Mouse (Mus musculus): Measurements from ENCODE around the gene Mrpl37. TPM values are rescaled to one million over a fixed set of nuclear protein-coding genes. Genes with fewer than 3 reads are reported as not detected.

The Mrpl37 gene
- polyA plus RNA-seq, 1 experiment from 2014 or later: 83.2 TPM

GRCm38 (mm10) chr4:107094484-107095187 lies 28.0 kb upstream of the Mrpl37 start:
- Histone ChIP-seq H3K4me1 (peaks cover 41% of the 10 kb centered on the region), H3K9ac (no peak overlapping the region), H3K27me3 (no peaks in the 10 kb centered on the region), H3K9me3 (no peaks in the 10 kb centered on the region), H3K4me2 (no peak overlapping the region), H3K4me3 (replicated peaks) (no peak overlapping the region), H3K27ac (no peak overlapping the region), H3K36me3 (replicated peaks) (no peaks in the 10 kb centered on the region)
- 80% methylated on average over 15 of the region's 16 CpGs for WGBS
- no peak for ATAC-seq (ENCODE audit: low FRiP score)

DNA sequence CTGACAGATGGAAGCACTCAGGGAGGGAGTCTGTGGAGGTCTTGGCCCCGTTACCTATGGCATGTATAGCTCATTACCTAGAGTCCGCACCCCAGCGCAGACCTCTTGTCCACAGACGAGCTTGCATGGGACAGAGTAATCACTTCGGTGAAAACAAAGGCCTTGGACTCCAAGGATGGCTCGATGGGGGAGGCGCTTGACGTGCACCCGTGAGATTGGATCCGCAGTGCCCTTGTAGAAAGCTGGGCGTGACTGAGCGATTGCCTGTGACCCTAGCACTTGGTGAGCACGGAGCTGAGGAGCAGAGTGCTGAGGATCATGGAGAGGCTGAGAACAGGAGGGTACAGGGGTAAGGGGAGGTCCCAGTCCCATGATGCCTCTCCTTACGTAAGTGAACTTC lies 25.0 kb upstream of the Mrpl37 start:
- no peak overlapping the region for H3K9ac ChIP-seq
- H3K9me3 ChIP-seq: no peaks in the 10 kb centered on the region
- H3K4me1 ChIP-seq: peaks cover 24% of the 10 kb centered on the region
- WGBS: 85% methylated on average over 14 of the region's 14 CpGs
- no peak overlapping the region for H3K4me2 ChIP-seq
- no peak overlapping the region for H3K4me3 ChIP-seq (replicated peaks)
- no peaks in the 10 kb centered on the region for H3K27me3 ChIP-seq
- ATAC-seq (ENCODE audit: low FRiP score): no peak
- no peak overlapping the region for H3K27ac ChIP-seq
- no peaks in the 10 kb centered on the region for H3K36me3 ChIP-seq (replicated peaks)

- Histone ChIP-seq H3K4me2 (peak overlapping the region; percentile 29), H3K9me3 (no peaks in the 10 kb centered on the region), H3K4me3 (replicated peaks) (no peak overlapping the region), H3K27ac (peak overlapping the region; percentile 85), H3K36me3 (replicated peaks) (no peaks in the 10 kb centered on the region), H3K4me1 (peaks cover 20% of the 10 kb centered on the region), H3K27me3 (no peaks in the 10 kb centered on the region), H3K9ac (no peak overlapping the region)
- peak; percentile 88 for ATAC-seq (ENCODE audit: low FRiP score)
- 5% methylated on average over 6 of the region's 6 CpGs for WGBS
Observed at GRCm38 (mm10) chr4:107084858-107085257, 18.2 kb upstream of the Mrpl37 start.

GRCm38 (mm10) chr4:107084343-107084742 lies 17.7 kb upstream of the Mrpl37 start:
- 23% methylated on average over 1 of the region's 1 CpGs for WGBS
- Histone ChIP-seq H3K9ac (no peak overlapping the region), H3K4me3 (replicated peaks) (no peak overlapping the region), H3K4me2 (peak overlapping the region; percentile 29), H3K9me3 (no peaks in the 10 kb centered on the region), H3K4me1 (peaks cover 23% of the 10 kb centered on the region), H3K27me3 (no peaks in the 10 kb centered on the region), H3K36me3 (replicated peaks) (no peaks in the 10 kb centered on the region), H3K27ac (peak overlapping the region; percentile 85)
- ATAC-seq (ENCODE audit: low FRiP score): peak; percentile 22; the same call in 1 of the 2 replicates

DNA sequence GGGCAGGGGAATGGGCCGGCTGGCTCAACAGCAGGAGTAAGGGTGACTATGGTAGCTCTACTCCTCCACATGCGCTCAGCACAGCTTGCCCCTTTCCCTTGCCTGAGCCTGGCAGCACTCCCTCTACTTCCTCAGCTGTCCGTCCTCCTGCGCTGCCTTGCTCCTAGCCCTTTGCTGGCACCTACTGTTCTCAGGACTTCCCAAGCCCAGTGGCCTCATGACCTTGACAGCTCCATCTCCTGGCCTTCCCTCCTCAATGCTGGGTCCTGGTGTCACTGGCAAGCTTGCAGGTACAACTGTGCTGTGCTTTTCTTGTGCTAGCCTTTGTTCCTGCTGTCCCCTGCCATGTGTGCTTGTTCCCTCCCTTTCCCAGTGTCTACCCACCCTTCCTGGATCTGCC lies 16.5 kb upstream of the Mrpl37 start:
- Histone ChIP-seq H3K36me3 (replicated peaks) (no peaks in the 10 kb centered on the region), H3K4me3 (replicated peaks) (no peak overlapping the region), H3K27ac (no peak overlapping the region; the same call in 1 of the 2 replicates), H3K9ac (no peak overlapping the region), H3K4me1 (peaks cover 27% of the 10 kb centered on the region), H3K4me2 (no peak overlapping the region), H3K27me3 (no peaks in the 10 kb centered on the region), H3K9me3 (no peaks in the 10 kb centered on the region)
- ATAC-seq (ENCODE audit: low FRiP score): no peak
- WGBS: 94% methylated on average over 4 of the region's 4 CpGs

GRCm38 (mm10) chr4:107082185-107082584 lies 15.5 kb upstream of the Mrpl37 start:
- Histone ChIP-seq H3K36me3 (replicated peaks) (no peaks in the 10 kb centered on the region), H3K4me2 (no peak overlapping the region), H3K27ac (no peak overlapping the region), H3K4me3 (replicated peaks) (no peak overlapping the region), H3K9ac (no peak overlapping the region), H3K4me1 (peaks cover 27% of the 10 kb centered on the region), H3K9me3 (no peaks in the 10 kb centered on the region), H3K27me3 (no peaks in the 10 kb centered on the region)
- no peak for ATAC-seq (ENCODE audit: low FRiP score)
- 88% methylated on average over 3 of the region's 3 CpGs for WGBS

DNA sequence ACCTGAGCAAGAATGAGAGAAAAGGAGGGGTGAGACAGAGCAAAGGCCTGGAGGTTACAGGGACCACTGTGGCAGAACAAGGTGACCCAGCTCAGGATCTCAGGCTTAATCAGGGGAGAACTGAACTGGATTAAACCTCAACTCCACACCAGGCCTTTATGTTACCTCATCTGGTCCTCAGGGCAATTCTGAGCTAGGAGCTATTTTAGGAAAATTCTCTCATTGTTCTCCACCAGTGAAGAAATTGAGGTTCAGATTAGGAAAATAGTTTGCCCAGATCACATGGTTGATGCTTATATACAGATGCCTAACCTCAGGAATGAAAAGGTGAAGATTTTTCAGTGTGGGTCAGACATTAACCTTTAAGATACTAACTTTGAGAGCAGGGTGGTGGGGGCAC lies 13.0 kb upstream of the Mrpl37 start:
- Histone ChIP-seq H3K4me3 (replicated peaks) (no peak overlapping the region), H3K9me3 (no peaks in the 10 kb centered on the region), H3K9ac (no peak overlapping the region), H3K4me1 (peaks cover 19% of the 10 kb centered on the region), H3K4me2 (no peak overlapping the region), H3K27ac (no peak overlapping the region), H3K36me3 (replicated peaks) (no peaks in the 10 kb centered on the region), H3K27me3 (no peaks in the 10 kb centered on the region)
- no peak for ATAC-seq (ENCODE audit: low FRiP score)

DNA sequence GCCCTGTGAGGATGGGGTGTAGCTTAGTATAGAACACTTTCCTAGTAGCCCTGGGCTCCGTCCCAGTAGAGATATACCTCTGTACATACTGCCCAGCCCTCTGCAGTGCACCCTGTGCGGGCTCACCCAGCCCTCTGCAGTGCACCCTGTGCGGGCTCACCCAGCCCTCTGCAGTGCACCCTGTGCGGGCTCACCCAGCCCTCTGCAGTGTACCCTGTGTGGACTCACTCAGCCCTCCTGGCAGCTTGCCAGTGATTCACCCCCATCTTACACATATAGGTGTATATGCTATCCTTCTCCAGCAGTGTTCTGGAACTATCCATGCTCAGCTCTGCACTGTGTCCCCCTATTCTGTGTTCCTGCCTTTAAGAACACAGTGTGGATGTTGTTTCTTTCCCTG lies 12.2 kb upstream of the Mrpl37 start:
- Histone ChIP-seq H3K9me3 (no peaks in the 10 kb centered on the region), H3K4me2 (no peak overlapping the region), H3K27me3 (no peaks in the 10 kb centered on the region), H3K27ac (no peak overlapping the region), H3K9ac (no peak overlapping the region), H3K36me3 (replicated peaks) (no peaks in the 10 kb centered on the region), H3K4me3 (replicated peaks) (no peak overlapping the region), H3K4me1 (peaks cover 10% of the 10 kb centered on the region)
- 94% methylated on average over 4 of the region's 4 CpGs for whole genome bisulfite sequencing
- ATAC-seq (ENCODE audit: low FRiP score): no peak

DNA sequence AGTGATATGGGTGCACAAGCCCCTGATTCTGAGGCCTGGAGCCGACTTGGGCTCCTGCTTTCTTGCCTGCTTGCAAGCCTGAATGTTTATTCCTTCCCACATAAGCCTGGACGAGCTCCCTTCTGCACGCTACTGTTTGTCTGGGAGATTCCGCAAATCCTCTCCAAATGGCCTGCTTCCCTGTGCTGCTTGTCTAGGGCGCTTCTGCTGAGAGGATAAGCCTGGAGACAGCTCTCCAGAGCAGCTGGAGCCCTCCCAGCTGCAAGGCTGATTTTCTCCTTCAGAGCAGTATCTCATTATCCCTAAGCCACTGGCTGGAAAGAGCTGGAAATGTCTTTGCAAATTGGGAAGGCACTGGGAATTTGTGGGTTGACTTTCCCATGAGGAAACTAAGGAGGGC lies 8.8 kb upstream of the Mrpl37 start:
- no peaks in the 10 kb centered on the region for H3K9me3 ChIP-seq
- H3K9ac ChIP-seq: no peak overlapping the region
- no peaks in the 10 kb centered on the region for H3K27me3 ChIP-seq
- no peak overlapping the region for H3K27ac ChIP-seq
- H3K36me3 ChIP-seq (replicated peaks): no peaks in the 10 kb centered on the region
- ATAC-seq (ENCODE audit: low FRiP score): no peak
- WGBS: 48% methylated on average over 5 of the region's 5 CpGs
- peaks cover 7% of the 10 kb centered on the region; the same call in 1 of the 2 replicates for H3K4me1 ChIP-seq
- H3K4me2 ChIP-seq: no peak overlapping the region
- no peak overlapping the region for H3K4me3 ChIP-seq (replicated peaks)

DNA sequence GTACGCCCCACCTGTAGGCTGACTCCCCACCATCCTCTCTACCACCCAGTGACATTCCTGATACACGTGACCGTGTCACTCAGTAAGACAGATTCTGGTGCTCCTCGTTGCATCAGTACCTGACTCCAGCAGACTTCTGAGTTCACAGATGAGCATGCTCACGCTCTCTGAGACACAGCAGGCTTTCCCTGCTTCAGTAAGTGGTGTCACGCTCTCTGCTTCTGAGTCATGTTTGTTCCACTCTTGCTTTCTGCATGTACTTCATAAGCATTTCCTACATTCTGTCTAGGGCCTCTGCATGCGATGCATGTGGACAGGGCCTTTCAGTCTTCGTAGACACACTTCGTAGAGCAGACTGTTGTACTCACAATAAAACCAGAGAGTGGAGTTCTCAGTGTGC lies 5.7 kb upstream of the Mrpl37 start:
- H3K4me3 ChIP-seq (replicated peaks): no peak overlapping the region
- no peak overlapping the region for H3K4me2 ChIP-seq
- H3K27ac ChIP-seq: no peak overlapping the region
- H3K9ac ChIP-seq: no peak overlapping the region
- no peaks in the 10 kb centered on the region for H3K9me3 ChIP-seq
- H3K4me1 ChIP-seq: peaks cover 6% of the 10 kb centered on the region
- H3K36me3 ChIP-seq (replicated peaks): no peaks in the 10 kb centered on the region
- ATAC-seq (ENCODE audit: low FRiP score): no peak
- 0 out of 2 replicates have a peak, but pooled peaks cover 4% of the 10 kb centered on the region for H3K27me3 ChIP-seq
- WGBS: 86% methylated on average over 9 of the region's 9 CpGs

GRCm38 (mm10) chr4:107067151-107067840 lies 628 bp upstream of the Mrpl37 start:
- Histone ChIP-seq H3K27ac (no peak overlapping the region), H3K36me3 (replicated peaks) (peaks cover 20% of the 10 kb centered on the region), H3K4me3 (replicated peaks) (peak overlapping the region; percentile 91), H3K9ac (peak overlapping the region; percentile 62), H3K27me3 (0 out of 2 replicates have a peak, but pooled peaks cover 4% of the 10 kb centered on the region), H3K9me3 (no peaks in the 10 kb centered on the region), H3K4me1 (peaks cover 18% of the 10 kb centered on the region), H3K4me2 (peak overlapping the region; percentile 93)
- 3% methylated on average over 33 of the region's 33 CpGs for WGBS
- 0 out of 2 replicates have a peak, but pooled peaks have one; percentile 52 for ATAC-seq (ENCODE audit: low FRiP score)

- Histone ChIP-seq H3K9me3 (no peaks in the 10 kb centered on the region), H3K36me3 (replicated peaks) (peaks cover 45% of the 10 kb centered on the region), H3K27ac (no peak overlapping the region), H3K27me3 (0 out of 2 replicates have a peak, but pooled peaks cover 4% of the 10 kb centered on the region), H3K9ac (no peak overlapping the region), H3K4me1 (peaks cover 18% of the 10 kb centered on the region), H3K4me2 (no peak overlapping the region), H3K4me3 (replicated peaks) (no peak overlapping the region)
- 91% methylated on average over 5 of the region's 5 CpGs for WGBS
- no peak for ATAC-seq (ENCODE audit: low FRiP score)
Observed at GRCm38 (mm10) chr4:107064394-107065098, 2.1 kb downstream of the Mrpl37 start.

All from forebrain, embryonic 12.5 days (tissue).